Mouse (Mus musculus) limb, embryonic 14.5 days (tissue): ENCODE data around the gene 1500009C09Rik. TPM values are rescaled to one million over a fixed set of nuclear protein-coding genes. Genes with fewer than 3 reads are reported as not detected.

Source experiments
- ATAC-seq: fragments of 200-750 bp; cut with Nextera tagmentation; 2 replicates; pipeline ENCODE4 v1.8.0; 2017; ENCODE audit warnings: low read depth, moderate number of reproducible peaks, moderate TSS enrichment; ENCODE audit not compliant: low FRiP score
- DNase-seq: peaks from one replicate; pipeline ENCODE4 v3.0.0-alpha.2; 2015; ENCODE audit warnings: low spot score
- H3K27ac ChIP-seq: fragments of 300-500 bp; sonication (generic); replicated peaks from 2 replicates; pipeline ENCODE4 v1.5.1; 2014; ENCODE audit warnings: low read depth, mild to moderate bottlenecking, low read length, moderate library complexity, mixed read lengths
- H3K27me3 ChIP-seq: fragments of 300-500 bp; sonication (generic); 2 replicates; pipeline ENCODE4 v1.6.1; 2014; ENCODE audit warnings: low read length, mixed read lengths; ENCODE audit not compliant: control insufficient read depth, insufficient read depth
- H3K36me3 ChIP-seq: fragments of 300-500 bp; sonication (generic); 2 replicates; pipeline ENCODE4 v1.6.1; 2014; ENCODE audit warnings: mild to moderate bottlenecking, low read length, moderate library complexity, mixed read lengths; ENCODE audit not compliant: control insufficient read depth, insufficient read depth
- H3K4me1 ChIP-seq: fragments of 300-500 bp; sonication (generic); 2 replicates; pipeline ENCODE4 v1.6.1; 2014; ENCODE audit warnings: antibody characterized with exemption, low read length, mixed read lengths; ENCODE audit not compliant: control insufficient read depth, insufficient read depth
- H3K4me2 ChIP-seq: fragments of 300-500 bp; sonication (generic); replicated peaks from 2 replicates; pipeline ENCODE4 v1.6.1; 2014; ENCODE audit warnings: low read depth, mild to moderate bottlenecking, low read length, moderate library complexity; ENCODE audit not compliant: severe bottlenecking
- H3K4me3 ChIP-seq: fragments of 300-500 bp; sonication (generic); replicated peaks from 2 replicates; pipeline ENCODE4 v1.5.1; 2014; ENCODE audit warnings: low read length
- H3K9ac ChIP-seq: fragments of 300-500 bp; sonication (generic); 2 replicates; pipeline ENCODE4 v1.6.1; 2014; ENCODE audit warnings: mild to moderate bottlenecking, low read depth, low read length, moderate library complexity; ENCODE audit not compliant: severe bottlenecking
- H3K9me3 ChIP-seq: fragments of 300-500 bp; sonication (generic); 2 replicates; pipeline ENCODE4 v1.6.1; 2016; ENCODE audit warnings: low read length; ENCODE audit not compliant: control insufficient read depth
- POLR2A ChIP-seq: fragments of 200-500 bp; IDR thresholded peaks from 2 replicates; pipeline ENCODE4 v1.8.0; 2012; ENCODE audit warnings: inconsistent platforms, mild to moderate bottlenecking, moderate library complexity, borderline replicate concordance; ENCODE audit not compliant: insufficient read depth, insufficient read length; ENCODE audit errors: extremely low read depth
- WGBS: fragments of 180-500 bp; shearing (Covaris S2); extraction: QIAGEN DNeasy Blood & Tissue Kit; methylation state at CpG from one replicate; pipeline ENCODE4 v1.1.7; 2014; 5-methylcytosine and 5-hydroxymethylcytosine counted together
- polyA plus RNA-seq, 2 experiments: library from polyadenylated mRNA; depleted of rRNA in 1 of 2; stranded (reverse) in 1 of 2; unstranded in 1 of 2; fragments of >200 nt; fragmentation: Nextera tagmentation in 1 of 2; extraction: Ambion mirVana in 1 of 2; gene quantifications; 2 replicates each; pipeline versions ENCODE4 v1.2.1 to v1.2.3; 2012 to 2014

1500009C09Rik gene
- polyA plus RNA-seq, 2 experiments = 0.40 TPM; not detected in 1

DNA sequence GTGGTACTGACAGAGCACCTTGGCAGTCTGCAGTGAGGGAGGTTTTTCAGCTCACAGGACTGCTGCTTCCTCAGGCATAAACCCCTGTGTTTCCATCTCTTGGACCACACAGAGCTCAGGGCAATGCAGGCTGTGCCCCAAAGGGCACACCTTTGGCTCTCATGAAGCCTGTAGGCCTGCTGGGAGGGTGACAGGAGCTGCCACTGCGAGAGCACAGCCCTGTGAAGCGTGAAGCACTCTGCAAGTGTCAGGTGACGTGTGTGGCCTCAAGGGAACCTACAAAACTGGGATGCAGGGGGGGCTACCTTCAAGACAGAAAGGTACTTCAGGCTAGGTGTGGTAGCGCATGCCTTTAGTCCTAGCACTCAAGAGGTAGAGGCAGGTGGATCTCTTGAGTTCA lies 19.5 kb upstream of the 1500009C09Rik start:
- 0 out of 2 replicates have a peak overlapping the region, but pooled peaks have one; percentile 16 for H3K27ac ChIP-seq
- H3K36me3 ChIP-seq = 0 out of 2 replicates have a peak, but pooled peaks cover under 1% of the 10 kb centered on the region
- H3K9me3 ChIP-seq = no peaks in the 10 kb centered on the region
- TF ChIP-seq POLR2A = no peak
- H3K9ac ChIP-seq = no peak overlapping the region
- ATAC-seq (no peak), DNase-seq (no peak)
- no peak overlapping the region for H3K4me3 ChIP-seq
- WGBS = 73% methylated on average over 4 of the region's 4 CpGs
- H3K27me3 ChIP-seq = no peaks in the 10 kb centered on the region
- H3K4me1 ChIP-seq = no peaks in the 10 kb centered on the region
- H3K4me2 ChIP-seq = no peak overlapping the region

DNA sequence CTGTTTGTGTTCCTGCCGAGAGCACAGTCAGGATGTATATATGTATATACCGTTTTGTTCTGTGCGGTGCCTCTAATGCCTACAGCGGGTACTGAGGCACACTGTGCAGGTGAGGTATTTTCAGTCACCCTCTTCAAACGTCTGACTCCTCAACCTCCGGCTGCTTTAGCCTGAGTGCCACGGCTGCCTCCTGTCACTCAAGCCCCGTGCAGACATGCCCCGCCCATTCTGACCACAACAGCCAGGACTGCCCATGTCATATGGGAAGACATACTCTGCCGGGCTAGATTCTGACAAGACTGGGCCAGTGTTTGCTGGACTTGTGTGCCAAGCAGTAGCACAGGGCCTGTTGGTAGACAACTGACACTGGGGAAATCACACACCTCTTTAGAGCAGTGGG lies 16.5 kb upstream of the 1500009C09Rik start:
- no peak for TF ChIP-seq POLR2A
- no peak overlapping the region for H3K9ac ChIP-seq
- no peaks in the 10 kb centered on the region for H3K9me3 ChIP-seq
- H3K27ac ChIP-seq = no peak overlapping the region
- H3K4me2 ChIP-seq = no peak overlapping the region
- H3K4me3 ChIP-seq = no peak overlapping the region
- 77% methylated on average over 10 of the region's 10 CpGs for WGBS
- DNase-seq = no peak
- no peaks in the 10 kb centered on the region for H3K27me3 ChIP-seq
- no peak for ATAC-seq
- no peaks in the 10 kb centered on the region for H3K4me1 ChIP-seq
- peaks cover 18% of the 10 kb centered on the region for H3K36me3 ChIP-seq

DNA sequence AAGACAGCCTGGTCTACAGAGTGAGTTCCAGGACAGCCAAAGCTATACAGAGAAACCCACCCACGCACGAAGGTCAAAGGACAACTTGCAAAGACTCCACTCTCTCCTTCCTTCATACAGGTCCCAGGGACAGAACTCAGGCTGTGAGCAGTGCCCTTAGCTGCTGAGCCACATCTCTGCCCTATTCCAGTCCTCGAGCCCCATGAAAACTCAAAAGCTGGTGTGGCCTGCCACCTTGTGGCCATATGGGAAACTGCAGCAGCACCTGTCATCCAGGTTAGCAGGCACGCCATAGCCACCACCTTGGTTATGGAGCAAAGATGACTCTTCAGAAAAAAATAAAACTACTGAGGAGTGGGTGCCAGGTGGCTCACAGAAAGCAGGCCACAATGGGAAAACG lies 15.6 kb upstream of the 1500009C09Rik start:
- H3K36me3 ChIP-seq = peaks cover 18% of the 10 kb centered on the region
- TF ChIP-seq POLR2A = no peak
- H3K4me2 ChIP-seq = no peak overlapping the region
- 10% methylated on average over 5 of the region's 5 CpGs for WGBS
- peak; percentile 73 for DNase-seq
- no peak overlapping the region for H3K27ac ChIP-seq
- no peaks in the 10 kb centered on the region for H3K4me1 ChIP-seq
- H3K4me3 ChIP-seq = no peak overlapping the region
- no peaks in the 10 kb centered on the region for H3K9me3 ChIP-seq
- no peaks in the 10 kb centered on the region for H3K27me3 ChIP-seq
- H3K9ac ChIP-seq = no peak overlapping the region
- peak; percentile 71 for ATAC-seq

DNA sequence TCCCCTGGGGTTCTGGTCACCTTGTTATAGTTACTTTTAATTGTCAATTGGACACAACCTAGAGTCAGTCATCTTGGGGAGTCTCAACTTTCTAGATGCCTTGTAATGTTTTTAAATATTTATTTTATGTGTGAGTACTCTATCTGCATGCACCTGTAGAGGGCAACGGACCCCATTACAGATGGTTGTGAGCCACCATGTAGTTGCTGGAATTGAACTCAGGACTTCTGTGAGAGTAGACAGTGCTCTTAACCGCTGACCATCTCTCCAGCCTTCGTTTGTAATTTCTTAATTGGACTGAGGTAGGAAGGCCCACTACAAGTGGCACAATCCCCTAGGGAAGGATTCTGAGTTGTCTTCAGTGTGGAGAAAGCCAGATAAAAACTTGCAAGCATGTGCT lies 8.9 kb upstream of the 1500009C09Rik start:
- H3K4me1 ChIP-seq = no peaks in the 10 kb centered on the region
- H3K4me2 ChIP-seq = peak overlapping the region; percentile 94
- WGBS = 67% methylated on average over 3 of the region's 3 CpGs
- 0 out of 2 replicates have a peak overlapping the region, but pooled peaks have one; percentile 5 for H3K27ac ChIP-seq
- no peaks in the 10 kb centered on the region for H3K27me3 ChIP-seq
- no peak for ATAC-seq
- peak overlapping the region; percentile 76 for H3K4me3 ChIP-seq
- no peak for TF ChIP-seq POLR2A
- DNase-seq = no peak
- no peaks in the 10 kb centered on the region for H3K9me3 ChIP-seq
- H3K36me3 ChIP-seq = peaks cover 11% of the 10 kb centered on the region; the same call in 1 of the 2 replicates
- H3K9ac ChIP-seq = peak overlapping the region; percentile 62

DNA sequence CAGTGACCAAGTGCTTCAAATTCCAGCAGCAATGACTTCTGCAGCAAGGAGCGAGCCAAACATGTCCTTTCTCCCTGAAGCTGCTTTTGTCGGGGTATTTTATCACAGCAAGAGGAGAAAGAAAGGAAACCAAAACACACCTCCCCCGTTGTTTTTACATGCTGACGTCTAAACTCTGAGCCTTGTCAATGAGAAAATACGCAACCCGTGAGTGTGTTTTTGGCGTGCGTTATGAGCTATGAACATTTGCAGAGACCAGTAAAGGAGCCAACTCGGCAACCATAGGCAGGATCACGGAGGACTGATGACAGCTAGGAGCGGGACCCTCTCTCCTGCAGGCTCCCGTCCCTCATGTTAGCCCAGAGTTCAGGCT lies 8.5 kb upstream of the 1500009C09Rik start:
- no peak for TF ChIP-seq POLR2A
- H3K9me3 ChIP-seq = no peaks in the 10 kb centered on the region
- DNase-seq = no peak
- peak overlapping the region; percentile 94 for H3K4me2 ChIP-seq
- peak overlapping the region; percentile 76 for H3K4me3 ChIP-seq
- no peaks in the 10 kb centered on the region for H3K4me1 ChIP-seq
- H3K9ac ChIP-seq = peak overlapping the region; percentile 62
- H3K27me3 ChIP-seq = no peaks in the 10 kb centered on the region
- ATAC-seq = no peak
- peaks cover 7% of the 10 kb centered on the region; the same call in 1 of the 2 replicates for H3K36me3 ChIP-seq
- 0 out of 2 replicates have a peak overlapping the region, but pooled peaks have one; percentile 5 for H3K27ac ChIP-seq
- 4% methylated on average over 12 of the region's 12 CpGs for WGBS
